Mouse (Mus musculus) ES-E14 (cell line): ENCODE data around the gene Mcpt2. TPM values are rescaled to one million over a fixed set of nuclear protein-coding genes. Genes with fewer than 3 reads are reported as not detected.

Source experiments
- DNase-seq: peaks from one replicate; pipeline ENCODE4 v3.0.0-alpha.2; 2013; ENCODE audit warnings: low read depth, low spot score
- H3K27ac ChIP-seq: 2 replicates; pipeline ENCODE4 v1.5.1; 2012; ENCODE audit warnings: low read depth, mild to moderate bottlenecking, low read length, moderate library complexity, mixed read lengths; ENCODE audit not compliant: poor library complexity, insufficient read depth, severe bottlenecking
- H3K36me3 ChIP-seq: 2 replicates; pipeline ENCODE4 v1.6.1; 2012; ENCODE audit warnings: mild to moderate bottlenecking, low read length, moderate library complexity, mixed read lengths; ENCODE audit not compliant: control insufficient read depth, poor library complexity, insufficient read depth, severe bottlenecking
- H3K4me1 ChIP-seq, 2 experiments: fragments of 150-350 bp in 1 of 2; sonication (generic) in 1 of 2; 2 replicates each; pipeline ENCODE4 v1.6.1; 2012; ENCODE audit warnings: low read length in 2 of 2, mild to moderate bottlenecking in 1 of 2, mixed read lengths in 1 of 2; ENCODE audit not compliant: control insufficient read depth in 2 of 2, insufficient read depth in 2 of 2, poor library complexity in 1 of 2
- H3K4me3 ChIP-seq, 2 experiments: fragments of 150-350 bp in 1 of 2; sonication (generic) in 1 of 2; 2 replicates each; pipeline ENCODE4 v1.5.1; 2012; ENCODE audit warnings: low read length in 2 of 2, low read depth in 1 of 2, mild to moderate bottlenecking in 1 of 2, mixed read lengths in 1 of 2; ENCODE audit not compliant: insufficient read depth in 1 of 2, poor library complexity in 1 of 2, severe bottlenecking in 1 of 2
- H3K9ac ChIP-seq: 2 replicates; pipeline ENCODE4 v1.6.1; 2012; ENCODE audit warnings: low read depth, mild to moderate bottlenecking, low read length, mixed read lengths; ENCODE audit not compliant: poor library complexity, insufficient read depth, severe bottlenecking
- H3K9me3 ChIP-seq: fragments of 150-350 bp; sonication (generic); 2 replicates; pipeline ENCODE4 v1.6.1; 2012; ENCODE audit warnings: low read depth, mild to moderate bottlenecking, low read length; ENCODE audit not compliant: control insufficient read depth, insufficient read depth
- CHD2 ChIP-seq: IDR thresholded peaks from 2 replicates; pipeline ENCODE4 v1.6.1; 2014; ENCODE audit warnings: mild to moderate bottlenecking, low read depth, low read length, inconsistent platforms
- HCFC1 ChIP-seq: IDR thresholded peaks from 2 replicates; pipeline ENCODE4 v1.6.1; 2012; ENCODE audit warnings: low read length, inconsistent platforms, borderline replicate concordance; ENCODE audit not compliant: insufficient read depth
- MAFK ChIP-seq: IDR thresholded peaks from 2 replicates; pipeline ENCODE4 v1.6.1; 2014; ENCODE audit warnings: mild to moderate bottlenecking, low read depth, low read length, inconsistent platforms; ENCODE audit not compliant: insufficient read depth
- ZC3H11A ChIP-seq: IDR thresholded peaks from 2 replicates; pipeline ENCODE4 v1.6.1; 2012; ENCODE audit warnings: low read depth, mild to moderate bottlenecking, inconsistent platforms, low read length, borderline replicate concordance
- ZNF384 ChIP-seq: IDR thresholded peaks from 2 replicates; pipeline ENCODE4 v1.6.1; 2012; ENCODE audit warnings: low read depth, low read length, inconsistent platforms
- in situ Hi-C, 2 experiments: fragments of 600-800 bp; cut with MboI; formaldehyde crosslinking; loops; one replicate each; pipeline ENCODE4 v1.15.1; 2025; ENCODE audit warnings: low sequenced_read_pairs in 2 of 2, inconsistent platforms in 1 of 2; ENCODE audit not compliant: unreplicated experiment in 2 of 2
- total RNA-seq: library from RNA; depleted of rRNA; stranded (reverse); fragments of 300-350 nt; gene quantifications from 2 replicates; pipeline ENCODE4 v1.2.3, GENCODE M21; 2012; rRNA removed

The Mcpt2 gene
- total RNA-seq, 1 experiment = not detected

GRCm38 (mm10) chr14:56085167-56085566 lies 43.3 kb downstream of the Mcpt2 start, which contains the start of gene Mcpt8:
TSS of gene Mcpt8 (minus strand) at chr14:56085273.
- Histone ChIP-seq H3K9me3 (no peaks in the 10 kb centered on the region), H3K4me3 (no peak within 1 kb of the TSS), H3K4me1 (no peaks in the 10 kb centered on the region), H3K36me3 (no peaks in the 10 kb centered on the region), H3K27ac (no peak within 1 kb of the TSS), H3K9ac (no peak within 1 kb of the TSS)
- TF ChIP-seq ZNF384 (no peak), ZC3H11A (no peak), MAFK (no peak), CHD2 (no peak), HCFC1 (no peak)
- DNase-seq = no peak
- in situ Hi-C loops = no loop called here

GRCm38 (mm10) chr14:56086711-56087110 lies 44.9 kb downstream of the Mcpt2 start:
- Histone ChIP-seq H3K36me3 (no peaks in the 10 kb centered on the region), H3K27ac (no peak overlapping the region), H3K4me3 (no peak overlapping the region), H3K9me3 (no peaks in the 10 kb centered on the region), H3K9ac (no peak overlapping the region), H3K4me1 (no peaks in the 10 kb centered on the region)
- no peak for DNase-seq
- in situ Hi-C loops = no loop called here
- TF ChIP-seq CHD2 (no peak), ZC3H11A (no peak), ZNF384 (no peak), HCFC1 (no peak), MAFK (no peak)

- Histone ChIP-seq H3K9ac (no peak overlapping the region), H3K4me3 (no peak overlapping the region), H3K27ac (no peak overlapping the region), H3K36me3 (no peaks in the 10 kb centered on the region), H3K4me1 (no peaks in the 10 kb centered on the region), H3K9me3 (no peaks in the 10 kb centered on the region)
- no peak for DNase-seq
- in situ Hi-C loops = no loop called here
- TF ChIP-seq ZC3H11A (no peak), MAFK (no peak), CHD2 (no peak), HCFC1 (no peak), ZNF384 (no peak)
These were observed 51.5 kb downstream of the Mcpt2 start for GRCm38 (mm10) chr14:56093353-56093752.

Other genes with a start within 250 kb of the Mcpt2 start
- 6.4 and 25.4 TPM in 2 replicates for gene Nfatc4, start 218.9 kb upstream of the Mcpt2 start, total RNA-seq
- gene Nynrin, start 188.0 kb upstream of the Mcpt2 start, total RNA-seq = 7.1 and 10.4 TPM in 2 replicates
- 0.04 and 0.11 TPM in 2 replicates for gene Cbln3, start 157.6 kb upstream of the Mcpt2 start, total RNA-seq
- gene Khnyn, start 157.1 kb upstream of the Mcpt2 start, total RNA-seq = 7.2 and 15.8 TPM in 2 replicates
- gene Sdr39u1, start 141.7 kb upstream of the Mcpt2 start, total RNA-seq = 8.2 and 11.1 TPM in 2 replicates
- gene Cma1, start 97.4 kb upstream of the Mcpt2 start, total RNA-seq = not detected in 2 replicates
- gene Cma2, start 91.1 kb upstream of the Mcpt2 start, total RNA-seq = not detected in 2 replicates
- gene Mcpt1, start 24.1 kb upstream of the Mcpt2 start, total RNA-seq = not detected in 2 replicates
- gene Mcpt9, start 11.5 kb upstream of the Mcpt2 start, total RNA-seq = not detected in 2 replicates
- gene Mcpt4, start 20.3 kb downstream of the Mcpt2 start, total RNA-seq = not detected in 2 replicates
- gene Mcpt8, start 43.2 kb downstream of the Mcpt2 start, total RNA-seq = 0.26 and 0.31 TPM in 2 replicates
- gene Ctsg, start 60.5 kb downstream of the Mcpt2 start, total RNA-seq = not detected in 2 replicates
- 0.98 and 1.2 TPM in 2 replicates for gene Gzme, start 78.6 kb downstream of the Mcpt2 start, total RNA-seq
- 0.32 and 0.89 TPM in 2 replicates for gene Gzmd, start 90.6 kb downstream of the Mcpt2 start, total RNA-seq
- not detected in 2 replicates for gene Gzmg, start 117.5 kb downstream of the Mcpt2 start, total RNA-seq
- 0.22 TPM in 1 of 2 replicates, not detected in the other for gene Gzmn, start 132.6 kb downstream of the Mcpt2 start, total RNA-seq
- gene Gzmf, start 169.4 kb downstream of the Mcpt2 start, total RNA-seq = not detected in 2 replicates
- not detected in 2 replicates for gene Gzmc, start 192.6 kb downstream of the Mcpt2 start, total RNA-seq
- gene Gzmb, start 220.2 kb downstream of the Mcpt2 start, total RNA-seq = not detected in 2 replicates